In the genomic region with DNA sequence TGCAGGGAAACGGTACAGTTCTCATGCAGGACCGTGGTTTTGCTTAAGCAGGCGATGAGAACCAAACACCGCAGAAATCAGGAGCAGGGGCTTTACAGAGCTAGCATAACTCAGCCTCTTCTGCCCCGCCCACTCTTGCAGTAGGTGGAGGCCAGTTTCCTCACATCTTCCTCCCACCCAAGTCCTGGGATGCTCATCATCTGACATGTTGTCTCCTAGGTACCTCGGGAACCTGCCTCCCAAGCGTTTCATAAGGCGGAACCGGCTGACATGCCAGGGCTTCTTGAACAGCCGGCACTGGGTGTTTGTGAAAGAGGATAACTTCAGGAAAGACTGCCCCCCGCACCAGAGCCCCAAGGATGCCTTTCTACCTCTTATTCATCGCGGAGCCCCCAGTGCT, we compare ENCODE assay signal across 17 mouse cellular contexts. TPM values are rescaled to one million over a fixed set of nuclear protein-coding genes. Genes with fewer than 3 reads are reported as not detected.
"Had no signal": no experiment of that assay in that cellular context is flagged by ENCODE, and none has a peak within 500 bp of the region (broad histone marks: within the 10 kb centered on the region; RNA-seq: fewer than 3 reads in every experiment).

No protein-coding gene starts in this region.

- H3K4me3 ChIP-seq: limb, embryonic 15.5 days; liver, embryonic 12.5 days; megakaryocyte, embryonic 14.5 days; midbrain, embryonic 12.5 days; neural tube, embryonic 15.5 days had no signal

- ATAC-seq: intestine, postnatal 0 days; liver, embryonic 12.5 days; midbrain, embryonic 16.5 days had no signal

- H3K9me3 ChIP-seq: limb, embryonic 15.5 days; liver, embryonic 12.5 days; megakaryocyte, embryonic 14.5 days; midbrain, embryonic 12.5 days; neural tube, embryonic 15.5 days had no signal

- H3K4me1 ChIP-seq: liver, embryonic 12.5 days; midbrain, embryonic 12.5 days; neural tube, embryonic 15.5 days had no signal

- H3K9ac ChIP-seq: limb, embryonic 15.5 days; liver, embryonic 12.5 days; lung, embryonic 14.5 days; midbrain, embryonic 12.5 days; neural tube, embryonic 15.5 days had no signal

- H3K36me3 ChIP-seq: limb, embryonic 15.5 days; liver, embryonic 12.5 days; midbrain, embryonic 12.5 days; neural tube, embryonic 15.5 days had no signal

- DNase-seq: kidney, adult 8-10 months; kidney, postnatal 25 days; lung, embryonic 14.5 days; lung, postnatal 14 days; thymus, adult 18-20 months; thymus, postnatal 14 days had no signal

- H3K4me2 ChIP-seq: limb, embryonic 15.5 days; liver, embryonic 12.5 days; lung, embryonic 14.5 days; midbrain, embryonic 12.5 days; neural tube, embryonic 15.5 days had no signal

- H3K27me3 ChIP-seq: limb, embryonic 15.5 days; liver, embryonic 12.5 days; midbrain, embryonic 12.5 days; neural tube, embryonic 15.5 days had no signal

- H3K27ac ChIP-seq: limb, embryonic 15.5 days; liver, embryonic 12.5 days; macrophage; midbrain, embryonic 12.5 days; neural tube, embryonic 15.5 days had no signal

RNA-seq across cellular contexts. Expression of gene Fam47e, which starts 7.1 kb away (rescaled TPM):
- polyA plus RNA-seq: intestine, postnatal 0 days; limb, embryonic 11.5 days; limb, embryonic 15.5 days; lung, embryonic 14.5 days; macrophage; midbrain, embryonic 12.5 days; neural tube, embryonic 11.5 days; small intestine, adult 2 months had no signal
